Mouse (Mus musculus): ENCODE measurements around the gene Stag1. TPM values are rescaled to one million over a fixed set of nuclear protein-coding genes. Genes with fewer than 3 reads are reported as not detected.

The Stag1 gene
- total RNA-seq (2015), result 79.6 and 82.5 TPM in 2 replicates
- 77.6 and 99.3 TPM in 2 replicates for total RNA-seq (2017)

GRCm38 (mm10) chr9:100597546-100597945 lies at the start of gene Stag1:
TSS of gene Stag1 (plus strand) at chr9:100597798.
- ATAC-seq (replicated peaks; ENCODE audit: poor library complexity), result no peak

DNA sequence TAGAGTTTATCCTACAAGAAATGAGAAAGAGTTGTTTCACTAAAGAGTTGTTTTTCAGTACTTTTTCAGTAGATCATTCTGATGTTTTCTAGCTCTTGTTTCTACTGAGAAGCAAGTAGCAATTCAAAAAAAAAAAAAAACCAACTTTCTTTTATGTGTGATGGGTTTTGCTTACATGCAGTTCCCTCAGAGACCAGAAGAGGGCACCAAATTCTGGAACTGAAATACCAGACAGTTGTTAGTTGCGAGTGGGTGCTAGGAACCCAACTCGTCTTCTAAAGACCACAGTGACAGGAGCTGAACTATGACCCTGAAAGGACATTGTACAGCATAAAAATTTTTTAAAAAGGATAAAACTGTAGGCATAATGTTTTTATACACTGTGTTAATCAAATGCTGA lies 49.3 kb upstream of the Stag1 start:
- no peak for ATAC-seq (replicated peaks; ENCODE audit: poor library complexity)

GRCm38 (mm10) chr9:100555686-100556085 lies 41.9 kb upstream of the Stag1 start:
- no peak for ATAC-seq (replicated peaks; ENCODE audit: poor library complexity)

DNA sequence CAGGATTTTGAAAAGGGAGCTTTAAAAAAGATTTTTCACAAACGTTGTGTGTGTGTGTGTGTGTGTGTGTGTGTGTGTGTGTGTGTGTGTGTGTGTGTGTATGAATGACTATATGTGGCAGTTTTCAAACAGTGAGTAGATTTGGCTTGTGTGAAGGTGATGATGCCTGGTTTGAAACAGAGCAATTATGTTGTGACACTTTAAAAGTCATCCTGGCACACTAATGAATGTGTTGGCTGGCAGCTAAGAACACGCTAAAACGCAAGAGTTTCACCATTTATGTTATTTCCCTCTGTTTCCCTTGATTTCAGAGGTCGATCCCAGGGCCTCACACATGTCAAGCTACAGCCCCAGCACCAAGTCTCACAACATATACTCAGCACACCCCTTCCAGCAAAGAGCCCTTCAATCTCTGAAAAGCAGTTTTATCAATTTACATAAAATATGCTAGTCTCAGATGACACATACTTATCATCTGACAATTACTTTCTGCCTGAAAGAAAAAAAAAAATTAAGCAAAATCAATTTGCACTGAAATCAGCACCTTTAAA lies 39.5 kb upstream of the Stag1 start:
- ATAC-seq (replicated peaks; ENCODE audit: poor library complexity), result no peak

DNA sequence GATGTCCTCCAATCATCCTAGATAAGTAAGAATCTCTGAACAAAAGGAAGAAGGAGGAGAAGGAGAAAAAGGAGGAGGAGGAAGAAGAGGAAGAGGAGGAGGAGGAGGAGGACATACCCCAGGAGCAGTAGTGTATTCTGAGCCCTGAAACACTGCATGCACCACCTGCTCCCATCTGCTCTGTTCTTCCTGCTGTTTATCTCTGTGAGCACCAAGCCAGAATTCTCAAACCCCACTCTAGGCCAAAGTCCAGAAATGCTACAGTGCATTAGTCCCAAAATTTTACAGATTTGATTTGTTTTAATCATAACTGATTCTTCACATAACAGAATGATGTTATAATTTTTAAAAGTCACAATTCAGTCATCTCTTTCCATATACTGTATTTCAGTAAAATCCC lies 38.6 kb upstream of the Stag1 start:
- ATAC-seq (replicated peaks; ENCODE audit: poor library complexity), result no peak

DNA sequence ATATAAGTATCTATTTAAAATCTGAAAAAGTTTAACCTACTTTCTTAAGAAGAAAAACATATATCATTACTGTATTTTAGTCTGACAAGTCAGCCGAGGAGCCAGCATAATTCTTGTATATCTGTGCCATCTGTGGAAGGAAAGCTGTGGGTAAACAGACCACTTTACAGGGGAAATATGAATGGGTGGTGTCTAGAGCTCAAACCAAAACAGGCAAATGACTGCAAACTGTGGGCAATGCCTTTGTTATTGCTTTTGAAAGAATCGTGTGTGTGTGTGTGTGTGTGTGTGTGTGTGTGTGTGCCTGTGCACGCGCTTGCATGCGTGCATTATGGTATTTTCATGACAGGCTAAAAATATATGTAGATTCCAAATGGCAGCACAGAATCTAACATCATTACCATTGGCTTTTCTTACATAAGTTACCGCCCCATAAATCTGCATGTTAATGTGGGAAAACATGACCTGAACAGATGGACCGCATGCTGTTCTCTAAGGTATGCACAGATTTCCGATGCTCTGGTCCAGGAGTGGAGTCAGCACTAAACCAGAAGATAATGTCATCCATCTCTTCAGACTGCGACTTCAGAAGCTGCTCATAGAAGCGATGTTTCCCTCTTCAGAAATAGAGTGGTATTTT lies 37.2 kb upstream of the Stag1 start:
- ATAC-seq (replicated peaks; ENCODE audit: poor library complexity), result no peak

- peak; percentile 87 for ATAC-seq (replicated peaks; ENCODE audit: poor library complexity)
These were observed 27.6 kb upstream of the Stag1 start for GRCm38 (mm10) chr9:100569798-100570625.

DNA sequence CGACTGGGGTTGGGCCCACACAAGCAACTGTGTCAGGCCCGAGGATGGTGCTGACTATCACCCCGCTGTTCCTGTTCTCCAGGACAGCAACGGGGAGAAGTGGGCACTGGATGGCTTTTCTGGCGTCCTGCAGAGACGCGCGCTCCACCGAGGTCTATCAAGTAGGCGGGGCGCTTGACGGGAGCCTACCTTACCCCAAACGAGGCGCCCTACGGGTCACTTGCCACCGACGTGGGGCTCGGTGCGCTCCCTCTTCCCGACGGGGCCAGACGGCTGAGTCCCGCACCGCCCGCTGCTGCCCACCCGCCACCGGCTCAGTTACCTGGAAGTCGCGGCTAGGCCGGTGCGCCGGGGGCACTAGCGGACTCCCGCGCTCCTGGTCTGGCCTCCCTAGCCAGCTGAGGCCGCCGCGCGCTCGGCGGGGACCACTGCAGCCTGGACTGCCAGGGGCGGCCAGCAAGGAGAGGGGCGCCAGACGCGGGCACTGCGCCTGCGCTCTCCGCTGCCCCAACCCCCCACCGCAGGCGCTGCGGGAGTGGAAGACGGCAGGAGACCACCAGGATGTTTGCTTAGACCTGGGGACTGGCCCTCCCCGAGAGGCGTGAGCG lies 26.9 kb upstream of the Stag1 start, which contains the start of gene Slc35g2:
TSS of gene Slc35g2 (minus strand) at position 465 of the 608 bp plus-strand sequence.
- ATAC-seq (replicated peaks; ENCODE audit: poor library complexity), result peak; percentile 51

DNA sequence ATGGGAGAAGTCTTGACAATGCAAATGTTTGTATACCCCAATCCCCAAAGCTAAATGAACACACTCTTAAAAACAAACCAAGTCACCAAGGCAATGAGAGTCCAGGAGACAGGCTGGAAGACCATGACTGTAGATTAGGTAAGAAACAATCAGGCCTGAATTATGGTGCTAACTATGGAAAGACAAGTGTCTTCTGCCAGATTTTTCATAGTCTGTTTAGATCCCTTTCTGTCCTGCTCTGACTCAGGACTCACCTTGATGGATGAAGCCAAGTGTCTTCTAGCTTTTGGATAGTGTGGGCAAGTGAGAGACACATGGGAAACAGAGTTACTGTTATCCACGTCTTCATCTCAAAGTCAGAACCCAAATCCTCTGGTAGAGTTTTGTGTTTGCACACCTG lies 26.1 kb upstream of the Stag1 start:
- no peak for ATAC-seq (replicated peaks; ENCODE audit: poor library complexity)

DNA sequence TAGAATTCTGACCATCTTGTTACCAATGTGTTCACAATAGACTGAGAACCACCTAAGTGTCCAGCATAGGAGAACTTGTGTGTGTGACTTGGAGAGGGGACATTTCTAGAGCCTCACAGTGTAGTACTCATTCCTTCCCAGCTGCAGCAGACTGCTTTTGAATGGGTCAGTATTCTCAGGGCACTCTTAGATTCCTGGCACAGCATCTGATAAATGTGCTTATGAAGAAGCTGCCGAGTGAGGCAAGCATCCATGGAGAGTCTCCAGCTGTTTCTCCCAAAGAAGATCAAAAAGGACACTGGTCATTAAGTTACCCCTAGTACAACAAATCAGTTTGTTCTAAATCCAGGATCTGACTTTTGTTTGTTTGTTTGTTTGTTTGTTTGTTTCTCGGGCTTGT lies 24.3 kb upstream of the Stag1 start:
- no peak for ATAC-seq (replicated peaks; ENCODE audit: poor library complexity)

GRCm38 (mm10) chr9:100573942-100574341 lies 23.7 kb upstream of the Stag1 start:
- no peak for ATAC-seq (replicated peaks; ENCODE audit: poor library complexity)

DNA sequence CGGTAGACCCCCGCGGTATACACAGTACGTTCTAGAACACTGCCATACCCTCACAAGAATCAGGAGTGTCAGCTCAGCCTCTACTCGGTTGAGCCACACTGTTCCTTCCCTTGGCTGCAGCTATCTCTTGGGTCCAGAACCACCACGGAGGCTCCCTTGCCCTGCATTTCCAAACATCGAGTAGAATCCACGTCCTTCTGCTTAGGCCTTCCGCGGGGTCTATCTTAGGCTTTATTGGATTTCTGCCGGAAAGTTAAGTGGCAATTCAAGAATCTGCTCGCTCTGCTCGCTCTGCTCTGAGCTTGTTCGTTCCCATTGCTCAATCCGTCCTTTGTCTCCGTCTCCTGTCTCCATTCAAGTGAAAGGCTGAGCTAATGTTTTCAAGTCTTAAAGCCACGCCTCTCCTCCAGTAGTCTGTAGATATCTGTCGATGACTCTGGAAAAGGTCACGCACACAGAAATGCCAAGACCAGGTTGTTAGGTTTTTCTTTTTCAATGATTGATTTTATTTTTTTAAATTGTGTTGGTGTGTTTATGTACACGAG lies 17.3 kb upstream of the Stag1 start:
- ATAC-seq (replicated peaks; ENCODE audit: poor library complexity), result no peak

DNA sequence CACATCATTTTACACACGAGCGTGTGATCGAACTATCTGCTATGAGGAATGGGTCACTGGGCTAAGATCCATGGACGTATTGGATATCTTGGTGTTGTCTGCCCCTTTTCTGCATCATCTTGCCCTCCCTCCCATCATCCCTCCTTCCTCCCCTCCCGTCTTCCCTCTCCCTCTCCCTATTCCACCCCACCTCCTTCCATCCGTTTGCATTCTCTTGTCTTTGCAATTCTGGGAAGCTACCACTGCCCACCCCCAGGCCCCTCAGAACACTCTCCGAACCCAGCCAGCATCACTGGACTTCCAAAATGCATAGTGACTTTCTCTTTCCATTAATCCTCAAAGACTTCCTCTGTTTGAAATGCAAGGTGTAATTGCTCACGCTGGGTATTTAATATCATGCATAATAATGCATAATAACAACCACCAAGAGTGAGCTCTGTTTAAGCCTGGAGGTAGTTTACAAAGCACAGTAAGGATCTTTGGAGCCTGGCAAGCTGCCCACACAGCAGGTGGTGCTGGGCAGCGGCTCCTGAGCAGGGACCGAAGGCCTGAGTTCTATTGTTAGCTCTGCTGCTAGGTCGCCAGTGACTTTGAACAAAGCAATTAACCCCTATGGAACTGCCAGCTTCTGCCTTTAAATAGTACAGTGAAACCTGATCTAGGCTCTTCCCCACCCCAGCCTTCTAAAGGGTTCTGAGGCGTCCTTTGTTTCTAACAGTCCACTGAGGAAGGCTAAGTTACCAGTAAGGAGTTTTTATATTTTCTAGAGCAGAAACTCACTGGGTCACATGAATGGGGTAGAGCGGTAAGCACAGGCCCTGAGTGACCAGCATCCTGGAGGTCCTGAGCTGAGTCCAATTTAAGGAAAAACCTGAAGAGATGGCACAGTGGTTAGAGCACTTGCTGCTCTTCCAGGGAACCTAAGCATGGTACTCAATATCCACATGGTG lies 15.8 kb upstream of the Stag1 start:
- ATAC-seq (replicated peaks; ENCODE audit: poor library complexity), result no peak

DNA sequence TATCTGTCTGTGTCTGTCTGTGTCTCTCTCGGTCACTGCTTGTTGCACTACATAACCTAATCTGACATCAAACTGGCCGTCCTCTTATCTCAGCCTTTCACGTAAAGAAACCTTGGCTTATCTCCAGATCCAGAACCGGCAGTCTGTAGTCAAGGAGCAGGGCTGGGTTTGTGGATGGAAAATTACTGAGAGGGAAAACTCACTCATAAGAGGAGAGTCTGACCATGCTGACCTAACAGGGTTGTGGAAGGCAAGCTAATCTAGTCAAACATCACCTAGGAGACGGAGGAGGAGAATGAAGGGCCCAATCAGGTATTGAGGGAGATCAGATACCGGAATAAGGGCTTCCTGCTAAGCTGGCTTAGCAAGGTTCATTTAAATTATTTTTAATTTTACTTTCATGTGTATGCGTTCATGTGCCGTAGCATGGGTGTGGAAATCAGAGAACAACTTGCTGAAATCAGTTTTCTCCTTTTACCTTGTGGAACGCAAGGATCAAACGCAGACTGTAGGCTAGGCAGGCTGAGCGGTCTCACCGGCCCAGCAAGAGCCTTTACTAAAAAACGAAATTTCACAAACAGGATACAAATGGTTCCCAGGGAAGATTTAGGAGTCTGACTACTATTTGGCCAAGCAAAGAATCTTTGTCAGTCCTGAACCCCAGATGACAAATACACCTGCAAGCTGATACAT lies 14.6 kb upstream of the Stag1 start:
- peak; percentile 14; the same call in 1 of the 2 replicates for ATAC-seq (replicated peaks; ENCODE audit: poor library complexity)

DNA sequence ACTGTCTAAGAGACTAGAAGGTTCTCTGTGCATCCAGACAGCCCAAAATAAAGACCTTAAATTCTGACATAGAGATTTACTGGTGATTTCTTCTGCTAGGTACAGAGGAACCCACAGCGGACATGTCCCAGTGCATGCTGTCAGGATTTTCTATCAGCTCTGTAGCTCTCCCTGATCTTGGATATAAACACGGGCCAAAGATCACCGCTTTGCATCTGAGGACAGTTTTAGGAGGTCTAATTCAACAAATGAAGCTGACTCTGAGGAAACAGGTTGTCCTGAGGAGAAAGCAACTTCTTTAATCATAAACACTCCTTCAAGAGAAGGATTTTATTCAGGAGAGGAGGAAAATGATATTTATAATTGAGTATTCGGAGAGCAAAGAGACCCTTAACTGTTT lies 13.6 kb upstream of the Stag1 start:
- ATAC-seq (replicated peaks; ENCODE audit: poor library complexity), result no peak

DNA sequence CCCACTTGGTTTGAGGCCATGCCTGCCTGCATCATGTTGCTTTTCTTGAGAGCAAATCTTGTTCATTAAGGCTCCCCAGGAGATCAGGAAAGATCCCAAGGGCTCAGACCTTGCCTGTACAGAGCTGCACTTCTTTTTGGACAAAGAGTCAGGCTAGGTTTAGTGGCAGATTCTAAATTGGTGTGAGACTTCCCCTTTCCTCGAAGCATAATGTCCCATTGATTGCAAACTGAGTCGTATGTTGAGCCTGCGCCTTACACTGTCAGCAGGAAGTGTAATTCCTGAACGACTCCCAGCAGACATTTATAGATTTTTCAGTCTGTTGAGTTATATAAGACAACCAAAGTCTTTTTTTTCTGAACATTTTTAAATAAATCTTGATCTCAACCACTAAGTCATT lies 7.1 kb upstream of the Stag1 start:
- no peak for ATAC-seq (replicated peaks; ENCODE audit: poor library complexity)

DNA sequence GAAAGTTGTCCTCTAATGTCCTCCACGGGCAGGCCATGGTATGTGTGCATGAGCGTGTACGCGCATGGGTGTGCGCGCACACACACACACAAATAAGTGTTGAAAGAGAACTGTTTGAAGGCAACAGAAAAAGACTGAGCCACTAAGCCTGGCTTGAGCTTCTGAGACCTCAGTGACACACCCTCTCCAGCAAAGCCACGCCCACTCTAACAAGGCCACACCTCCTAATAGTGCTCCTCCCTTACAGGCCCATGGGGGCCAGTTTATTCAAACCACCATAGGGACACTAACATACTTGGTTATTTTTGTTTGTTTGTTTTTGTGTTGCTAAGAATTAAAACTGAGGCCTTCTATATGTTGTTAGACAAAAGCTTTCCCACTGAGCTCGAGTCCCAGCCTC lies 1.3 kb upstream of the Stag1 start:
- ATAC-seq (replicated peaks; ENCODE audit: poor library complexity), result peak; percentile 55; the same call in 1 of the 2 replicates

DNA sequence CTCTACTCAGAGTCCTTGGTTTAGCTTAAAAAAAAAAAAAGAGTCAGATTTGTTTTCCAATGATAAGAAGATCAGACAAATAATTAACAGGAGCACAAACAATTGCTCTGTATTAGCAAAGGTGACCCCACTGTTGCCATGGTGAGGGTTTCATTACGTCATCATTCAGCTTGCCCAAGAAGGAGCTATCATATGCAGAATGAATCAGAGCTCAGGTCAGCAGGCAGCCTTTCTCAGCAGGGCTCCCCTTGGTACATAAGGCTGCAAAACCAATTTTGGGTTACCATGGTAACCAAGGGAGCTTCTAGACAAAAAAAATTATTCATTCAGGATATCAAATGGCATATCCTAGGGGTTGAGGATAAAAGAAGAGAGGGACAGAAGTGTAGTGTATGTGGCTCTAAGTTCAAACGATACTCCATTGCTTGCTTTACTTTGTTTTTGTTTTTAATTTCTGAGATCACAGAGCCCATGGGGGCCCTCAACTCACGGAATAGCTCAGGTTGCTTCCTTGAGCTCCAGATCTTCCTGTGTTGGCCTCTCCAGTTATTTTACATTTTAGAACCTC lies 2.2 kb downstream of the Stag1 start:
- no peak for ATAC-seq (replicated peaks; ENCODE audit: poor library complexity)

- no peak for ATAC-seq (replicated peaks; ENCODE audit: poor library complexity)
These were observed 4.5 kb downstream of the Stag1 start for GRCm38 (mm10) chr9:100602130-100602529.
